Mouse (Mus musculus) lung, embryonic 15.5 days (tissue): ENCODE results near the gene Pdcd7. TPM values are rescaled to one million over a fixed set of nuclear protein-coding genes. Genes with fewer than 3 reads are reported as not detected.
"Not testable (repeated sequence)": the region's sequence is repeated elsewhere in the genome, so short reads cannot be mapped to it uniquely, and the experiment has no call there.

Experiments used
- ATAC-seq: fragments of 200-750 bp; cut with Nextera tagmentation; 2 replicates; pipeline ENCODE4 v1.8.0; 2017; ENCODE audit warnings: moderate number of reproducible peaks, borderline replicate concordance; ENCODE audit not compliant: low FRiP score, low TSS enrichment; ENCODE audit errors: extremely low read depth
- H3K27ac ChIP-seq: fragments of 300-500 bp; sonication (generic); 2 replicates; pipeline ENCODE4 v1.5.1; 2015; ENCODE audit warnings: moderate library complexity, mild to moderate bottlenecking, inconsistent platforms
- H3K27me3 ChIP-seq: fragments of 300-500 bp; sonication (generic); 2 replicates; pipeline ENCODE4 v1.6.1; 2015; ENCODE audit warnings: inconsistent platforms
- H3K36me3 ChIP-seq: fragments of 300-500 bp; sonication (generic); 2 replicates; pipeline ENCODE4 v1.6.1; 2015; ENCODE audit warnings: inconsistent platforms
- H3K4me1 ChIP-seq: fragments of 300-500 bp; sonication (generic); 2 replicates; pipeline ENCODE4 v1.6.1; 2015; ENCODE audit warnings: inconsistent platforms
- H3K4me2 ChIP-seq: fragments of 300-500 bp; sonication (generic); 2 replicates; pipeline ENCODE4 v1.6.1; 2015; ENCODE audit warnings: inconsistent platforms, mild to moderate bottlenecking, moderate library complexity
- H3K4me3 ChIP-seq: fragments of 300-500 bp; sonication (generic); 2 replicates; pipeline ENCODE4 v1.5.1; 2015; ENCODE audit warnings: mild to moderate bottlenecking, inconsistent platforms
- H3K9ac ChIP-seq: fragments of 300-500 bp; sonication (generic); 2 replicates; pipeline ENCODE4 v1.6.1; 2015; ENCODE audit warnings: inconsistent platforms
- H3K9me3 ChIP-seq: fragments of 300-500 bp; sonication (generic); 2 replicates; pipeline ENCODE4 v1.6.1; 2016; ENCODE audit warnings: inconsistent platforms
- WGBS: fragments of 180-500 bp; shearing (Covaris S2); methylation state at CpG from one replicate; pipeline ENCODE4 v1.1.7; 2015; 5-methylcytosine and 5-hydroxymethylcytosine counted together
- polyA plus RNA-seq: library from polyadenylated mRNA; unstranded; fragments of >200 nt; fragmentation: Nextera tagmentation; extraction: Ambion mirVana; gene quantifications from 2 replicates; pipeline ENCODE4 v1.2.1, GENCODE M21; 2015

Gene Pdcd7
- polyA plus RNA-seq, 1 experiment from 2014 or later = 10.6 TPM

DNA sequence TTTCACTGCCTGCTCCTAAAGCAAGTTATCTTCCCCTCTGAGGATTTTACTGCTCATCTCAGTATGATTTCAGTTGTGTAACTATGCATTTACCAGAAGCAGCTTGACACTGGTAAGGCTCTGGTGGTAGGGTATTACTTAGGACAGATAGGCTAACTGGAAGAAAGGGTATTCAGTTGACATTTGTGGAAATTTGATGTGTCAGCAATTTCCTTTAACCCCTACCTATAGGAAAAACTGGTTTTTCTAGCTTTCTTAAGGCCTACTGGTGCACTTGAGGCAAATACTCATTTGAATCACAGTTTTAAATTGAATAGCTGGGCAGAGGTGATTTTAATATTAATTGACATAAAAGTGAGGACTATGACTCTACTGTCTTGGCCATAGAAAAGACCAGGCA is 19.9 kb upstream of the Pdcd7 start:
- H3K27me3 ChIP-seq = no peaks in the 10 kb centered on the region
- H3K9ac ChIP-seq = no peak overlapping the region
- no peak overlapping the region for H3K27ac ChIP-seq
- ATAC-seq = no peak
- no peaks in the 10 kb centered on the region for H3K9me3 ChIP-seq
- H3K4me1 ChIP-seq = no peaks in the 10 kb centered on the region
- peaks cover 70% of the 10 kb centered on the region for H3K36me3 ChIP-seq
- no peak overlapping the region for H3K4me2 ChIP-seq
- no peak overlapping the region for H3K4me3 ChIP-seq

DNA sequence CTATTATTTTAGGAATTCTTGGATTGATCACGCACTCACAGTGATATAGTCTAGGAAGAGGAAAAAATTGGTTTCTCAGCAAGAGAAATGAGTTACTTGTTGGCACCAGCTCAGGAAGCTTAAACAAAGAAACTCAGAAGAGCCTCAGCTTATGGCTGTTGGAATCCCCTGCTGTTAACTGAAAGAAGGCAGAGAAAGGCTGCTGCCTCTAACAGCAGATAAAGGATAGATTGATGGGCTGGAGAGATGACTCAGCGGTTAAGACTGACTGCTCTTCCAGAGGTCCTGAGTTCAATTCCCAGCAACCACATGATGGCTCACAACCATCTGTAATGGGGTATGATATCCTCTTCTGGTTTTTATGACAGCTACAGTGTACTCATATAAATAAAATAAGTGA is 18.5 kb upstream of the Pdcd7 start:
- Histone ChIP-seq H3K4me2 (no peak overlapping the region), H3K9me3 (no peaks in the 10 kb centered on the region), H3K9ac (no peak overlapping the region), H3K4me3 (no peak overlapping the region), H3K4me1 (no peaks in the 10 kb centered on the region), H3K27me3 (no peaks in the 10 kb centered on the region), H3K36me3 (peaks cover 60% of the 10 kb centered on the region), H3K27ac (no peak overlapping the region)
- ATAC-seq = no peak
- WGBS = 89% methylated on average over 2 of the region's 2 CpGs

DNA sequence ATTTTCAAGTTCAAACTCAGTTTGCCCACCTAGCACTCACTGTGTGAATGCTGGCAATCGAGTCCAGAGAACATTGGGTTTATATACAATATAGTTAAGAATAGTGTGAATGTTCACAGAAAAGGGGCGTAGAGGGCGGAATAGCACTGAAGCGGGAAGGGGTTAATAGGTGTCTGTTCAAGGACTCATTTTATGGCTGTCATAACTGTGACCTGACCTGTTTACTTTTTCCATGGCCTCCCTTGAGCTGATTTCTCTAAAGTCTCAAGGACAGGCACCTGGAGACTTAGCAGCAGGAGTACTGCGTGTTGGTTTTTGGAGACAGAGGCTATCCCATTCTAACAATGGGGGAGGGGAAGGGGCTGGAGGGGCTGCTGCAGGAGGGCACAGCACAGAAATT is 11.9 kb upstream of the Pdcd7 start:
- no peak for ATAC-seq
- 77% methylated on average over 5 of the region's 5 CpGs for WGBS
- no peak overlapping the region for H3K4me3 ChIP-seq
- H3K9ac ChIP-seq = no peak overlapping the region
- no peaks in the 10 kb centered on the region for H3K4me1 ChIP-seq
- H3K4me2 ChIP-seq = no peak overlapping the region
- peaks cover 8% of the 10 kb centered on the region; the same call in 1 of the 2 replicates for H3K36me3 ChIP-seq
- no peak overlapping the region for H3K27ac ChIP-seq
- H3K9me3 ChIP-seq = no peaks in the 10 kb centered on the region
- H3K27me3 ChIP-seq = no peaks in the 10 kb centered on the region

DNA sequence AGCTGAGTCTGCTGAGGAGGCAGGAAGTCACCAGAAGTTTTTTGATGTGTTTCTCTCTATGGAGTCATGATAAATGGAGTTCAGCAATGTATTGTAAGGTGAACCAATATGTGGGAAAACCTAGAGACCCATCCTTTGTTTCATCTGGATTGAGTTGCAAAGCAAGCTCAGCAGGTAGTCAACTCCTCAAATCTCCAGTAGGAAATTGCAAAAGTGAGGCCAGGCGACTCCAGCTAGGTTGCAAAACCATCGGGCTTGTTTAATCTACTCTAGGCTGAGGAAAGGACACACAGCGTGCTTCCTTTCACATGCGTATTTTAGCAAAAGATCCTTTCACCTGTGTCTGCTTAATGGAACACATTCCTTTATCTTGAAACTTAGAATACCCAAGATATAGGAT is 6.8 kb upstream of the Pdcd7 start:
- ATAC-seq = no peak
- Histone ChIP-seq H3K9ac (no peak overlapping the region), H3K36me3 (no peaks in the 10 kb centered on the region), H3K27ac (no peak overlapping the region), H3K27me3 (no peaks in the 10 kb centered on the region), H3K4me2 (no peak overlapping the region), H3K4me3 (no peak overlapping the region), H3K4me1 (no peaks in the 10 kb centered on the region), H3K9me3 (no peaks in the 10 kb centered on the region)
- 83% methylated on average over 4 of the region's 4 CpGs for WGBS

DNA sequence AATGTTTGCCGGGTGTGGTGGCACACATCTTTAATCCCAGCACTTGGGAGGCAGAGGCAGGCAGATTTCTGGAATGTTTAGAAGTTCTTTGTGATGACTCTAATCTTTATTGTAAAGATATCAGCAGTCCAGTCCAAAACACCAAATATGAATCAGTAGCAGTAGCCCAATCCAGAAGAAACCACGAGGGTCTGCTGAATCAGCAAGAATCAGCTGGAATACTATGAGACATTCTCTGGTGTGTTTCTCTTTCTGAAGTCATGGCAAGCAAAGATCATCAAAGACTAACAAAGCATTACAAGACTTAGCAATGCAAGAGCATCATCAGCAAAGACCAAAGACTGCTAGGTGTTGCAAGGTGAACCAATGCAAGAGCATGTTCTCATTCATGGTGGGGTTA is 5.5 kb upstream of the Pdcd7 start:
- H3K9ac ChIP-seq = no peak overlapping the region

DNA sequence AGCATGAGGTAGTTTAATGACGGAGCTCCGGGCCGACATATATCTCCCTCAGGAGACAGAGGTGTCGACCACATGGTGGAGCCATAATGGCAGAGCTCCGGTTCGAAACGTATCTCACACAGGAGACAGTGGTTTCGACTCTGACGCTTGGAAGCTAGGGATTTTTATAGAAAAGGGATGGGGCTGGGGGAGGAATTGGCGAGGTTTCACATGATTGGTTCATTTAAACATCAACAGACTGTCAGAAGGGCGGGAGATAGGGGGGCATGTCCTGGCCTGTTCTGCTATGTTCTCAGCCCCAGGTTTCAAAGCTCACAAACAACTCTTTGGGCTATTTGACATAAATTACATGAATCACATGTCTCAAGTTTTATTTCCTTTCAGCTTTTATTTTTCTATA is 465 bp upstream of the Pdcd7 start:
- peak overlapping the region; percentile 98; the same call in 1 of the 2 replicates for H3K9ac ChIP-seq
- H3K27me3 ChIP-seq, H3K9me3 ChIP-seq, H3K36me3 ChIP-seq, ATAC-seq: not testable (repeated sequence)
- WGBS = 62% methylated on average over 11 of the region's 11 CpGs
- H3K4me3 ChIP-seq = peak overlapping the region; percentile 95
- H3K4me2 ChIP-seq = peak overlapping the region; percentile 77
- H3K27ac ChIP-seq = peak overlapping the region; percentile 97
- peaks cover 15% of the 10 kb centered on the region for H3K4me1 ChIP-seq

More for the DNA sequence above, 5.5 kb upstream of the Pdcd7 start:
- Histone ChIP-seq H3K4me2 (no peak overlapping the region), H3K27ac (no peak overlapping the region), H3K27me3 (no peaks in the 10 kb centered on the region), H3K4me1 (no peaks in the 10 kb centered on the region), H3K36me3 (no peaks in the 10 kb centered on the region), H3K9me3 (no peaks in the 10 kb centered on the region), H3K4me3 (no peak overlapping the region)
- no peak for ATAC-seq
- WGBS = 86% methylated on average over 2 of the region's 2 CpGs

DNA sequence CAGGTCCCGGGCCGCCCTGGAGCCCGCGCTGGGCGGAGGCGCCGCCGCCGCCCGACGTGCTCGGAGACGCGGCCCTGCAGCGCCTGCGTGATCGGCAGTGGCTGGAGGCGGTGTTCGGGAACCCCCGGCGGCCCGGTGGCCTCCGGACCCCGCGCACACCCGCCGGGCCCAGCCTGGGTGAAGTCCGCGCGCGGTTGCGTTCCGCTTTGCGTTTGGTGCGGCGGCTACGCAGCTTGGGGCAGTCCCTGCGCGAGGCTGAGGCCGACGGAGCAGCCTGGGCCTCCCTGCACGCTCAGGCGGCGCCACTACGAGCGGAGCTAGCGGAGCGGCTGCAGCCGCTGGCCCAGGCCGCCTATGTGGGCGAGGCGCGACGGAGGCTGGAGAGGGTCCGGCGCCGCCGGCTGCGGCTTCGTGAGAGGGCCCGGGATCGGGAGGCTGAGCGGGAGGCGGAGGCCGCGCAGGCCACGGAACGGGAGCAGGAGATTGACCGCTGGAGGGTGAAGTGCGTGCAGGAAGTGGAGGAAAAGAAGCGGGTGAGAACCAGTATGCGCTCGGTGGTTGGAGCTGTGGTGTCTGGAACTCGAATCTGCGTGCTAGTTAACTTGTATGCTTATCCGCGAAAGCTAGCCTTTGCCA is 690 bp downstream of the Pdcd7 start:
- Histone ChIP-seq H3K9me3 (no peaks in the 10 kb centered on the region), H3K27ac (peak overlapping the region; percentile 97), H3K4me3 (peak overlapping the region; percentile 95), H3K36me3 (no peaks in the 10 kb centered on the region), H3K9ac (peak overlapping the region; percentile 98), H3K4me2 (peak overlapping the region; percentile 77), H3K27me3 (no peaks in the 10 kb centered on the region), H3K4me1 (peaks cover 15% of the 10 kb centered on the region)
- ATAC-seq = peak; percentile 80
- under 1% methylated on average over 72 of the region's 77 CpGs for WGBS

DNA sequence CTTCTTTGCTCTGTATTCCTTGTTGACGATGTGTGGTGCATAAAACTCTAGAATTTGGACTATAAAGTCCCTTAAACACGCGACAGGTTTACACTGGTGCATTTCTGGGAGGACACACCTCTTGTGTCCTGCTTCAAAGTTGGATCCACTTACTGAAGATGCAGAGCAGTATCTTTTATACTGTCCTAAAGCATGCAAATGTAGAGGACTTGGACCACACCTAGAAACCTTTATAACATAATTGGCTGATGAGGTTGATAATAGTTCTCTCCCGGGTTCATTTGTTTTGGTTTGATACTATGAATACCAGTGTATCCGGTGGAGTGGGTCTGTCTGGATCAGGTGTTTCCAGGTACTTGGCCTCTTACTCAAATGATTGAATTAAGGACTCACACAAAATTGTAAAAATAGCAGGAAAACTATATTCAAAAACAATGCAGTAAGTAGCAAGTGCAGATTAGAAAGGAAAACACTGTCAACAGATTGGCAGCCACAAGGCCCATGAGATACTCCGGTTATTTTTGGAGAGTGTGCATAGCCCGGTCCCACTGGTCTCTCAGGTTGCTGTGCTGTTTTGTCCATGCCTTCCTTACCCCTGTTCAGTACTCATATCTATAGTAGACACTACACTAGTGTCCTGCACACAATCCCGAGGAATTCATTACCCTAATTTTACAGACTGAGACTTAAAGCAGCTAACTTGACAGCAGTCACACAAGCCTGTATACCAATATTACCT is 1.4 kb downstream of the Pdcd7 start:
- ATAC-seq = no peak

DNA sequence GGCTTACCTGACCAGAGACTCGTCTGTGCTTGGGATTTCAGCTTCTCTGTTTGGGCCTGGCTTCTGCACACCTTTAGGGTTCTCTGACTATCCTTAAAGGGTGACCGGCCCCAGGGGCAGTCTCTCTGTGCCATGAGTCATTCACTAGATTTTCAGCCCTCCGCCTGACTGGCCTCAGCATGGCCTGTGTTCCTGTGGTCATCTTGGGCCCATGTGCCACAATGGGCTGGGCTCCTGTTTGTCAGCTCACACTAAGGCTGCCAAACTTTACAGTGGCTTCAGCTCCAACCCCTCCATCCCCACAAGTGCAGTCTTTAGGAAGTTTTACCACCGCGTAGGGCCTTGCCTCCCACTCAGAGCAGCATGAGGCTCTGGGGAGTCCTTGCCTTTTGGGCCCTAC is 7.3 kb downstream of the Pdcd7 start:
- Histone ChIP-seq H3K4me2 (no peak overlapping the region), H3K4me1 (peaks cover 1% of the 10 kb centered on the region; the same call in 1 of the 2 replicates), H3K36me3 (peaks cover 29% of the 10 kb centered on the region), H3K4me3 (no peak overlapping the region), H3K27ac (no peak overlapping the region), H3K9me3 (no peaks in the 10 kb centered on the region), H3K27me3 (no peaks in the 10 kb centered on the region), H3K9ac (no peak overlapping the region)
- 81% methylated on average over 5 of the region's 5 CpGs for WGBS
- ATAC-seq = no peak

More for the DNA sequence above, 1.4 kb downstream of the Pdcd7 start:
- 37% methylated on average over 8 of the region's 8 CpGs for WGBS
- no peaks in the 10 kb centered on the region for H3K27me3 ChIP-seq
- peak overlapping the region; percentile 98 for H3K9ac ChIP-seq
- no peaks in the 10 kb centered on the region for H3K9me3 ChIP-seq
- H3K4me2 ChIP-seq = peak overlapping the region; percentile 77
- no peaks in the 10 kb centered on the region for H3K36me3 ChIP-seq
- peak overlapping the region; percentile 97 for H3K27ac ChIP-seq
- H3K4me1 ChIP-seq = peaks cover 15% of the 10 kb centered on the region
- H3K4me3 ChIP-seq = peak overlapping the region; percentile 95

DNA sequence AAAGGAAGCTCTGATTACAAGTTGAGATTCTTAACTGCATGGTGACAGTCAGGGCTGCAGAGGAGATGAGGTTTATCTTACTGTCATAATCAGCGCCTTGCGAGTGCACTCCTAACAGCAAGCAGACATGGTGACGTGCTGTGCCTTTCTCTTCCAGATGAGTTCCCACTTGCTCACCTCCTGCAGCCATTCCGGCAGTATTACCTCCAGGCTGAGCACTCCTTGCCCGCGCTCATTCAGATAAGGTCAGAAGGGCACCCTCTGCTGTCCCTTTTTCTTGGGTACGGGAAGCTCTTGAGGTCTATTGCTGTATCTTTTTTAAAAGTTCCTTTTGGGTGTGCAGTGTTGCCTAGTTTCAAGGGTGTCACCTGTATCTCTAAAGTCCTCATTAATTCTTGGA is 10.7 kb downstream of the Pdcd7 start:
- H3K9me3 ChIP-seq = no peaks in the 10 kb centered on the region
- no peak overlapping the region for H3K9ac ChIP-seq
- no peaks in the 10 kb centered on the region for H3K4me1 ChIP-seq
- peaks cover 55% of the 10 kb centered on the region for H3K36me3 ChIP-seq
- 88% methylated on average over 7 of the region's 7 CpGs for WGBS
- no peaks in the 10 kb centered on the region for H3K27me3 ChIP-seq
- H3K4me3 ChIP-seq = no peak overlapping the region
- H3K4me2 ChIP-seq = no peak overlapping the region
- H3K27ac ChIP-seq = no peak overlapping the region
- no peak for ATAC-seq

DNA sequence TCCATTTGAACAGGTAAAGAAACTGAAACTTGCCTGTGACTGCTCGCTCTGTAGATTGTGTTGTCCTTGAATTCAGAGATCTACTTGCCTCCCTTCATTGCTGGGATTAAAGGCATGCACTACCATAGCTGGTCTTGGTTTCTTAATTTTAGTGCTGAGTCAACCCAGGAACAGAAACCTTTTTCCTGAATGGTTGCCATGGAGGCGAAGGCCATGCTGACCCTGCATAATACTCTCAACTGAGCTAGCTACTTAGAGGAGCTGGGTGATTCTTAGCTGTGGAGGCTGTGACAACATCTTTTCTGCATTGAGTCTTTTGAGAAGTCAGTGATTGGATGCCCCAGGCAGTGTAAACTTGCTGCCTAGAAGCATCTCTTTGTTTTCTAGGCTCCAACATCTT is 11.1 kb downstream of the Pdcd7 start:
- Histone ChIP-seq H3K36me3 (peaks cover 55% of the 10 kb centered on the region), H3K4me3 (no peak overlapping the region), H3K9ac (no peak overlapping the region), H3K4me2 (no peak overlapping the region), H3K9me3 (no peaks in the 10 kb centered on the region), H3K4me1 (no peaks in the 10 kb centered on the region), H3K27me3 (no peaks in the 10 kb centered on the region), H3K27ac (no peak overlapping the region)
- 94% methylated on average over 2 of the region's 2 CpGs for WGBS
- no peak for ATAC-seq

DNA sequence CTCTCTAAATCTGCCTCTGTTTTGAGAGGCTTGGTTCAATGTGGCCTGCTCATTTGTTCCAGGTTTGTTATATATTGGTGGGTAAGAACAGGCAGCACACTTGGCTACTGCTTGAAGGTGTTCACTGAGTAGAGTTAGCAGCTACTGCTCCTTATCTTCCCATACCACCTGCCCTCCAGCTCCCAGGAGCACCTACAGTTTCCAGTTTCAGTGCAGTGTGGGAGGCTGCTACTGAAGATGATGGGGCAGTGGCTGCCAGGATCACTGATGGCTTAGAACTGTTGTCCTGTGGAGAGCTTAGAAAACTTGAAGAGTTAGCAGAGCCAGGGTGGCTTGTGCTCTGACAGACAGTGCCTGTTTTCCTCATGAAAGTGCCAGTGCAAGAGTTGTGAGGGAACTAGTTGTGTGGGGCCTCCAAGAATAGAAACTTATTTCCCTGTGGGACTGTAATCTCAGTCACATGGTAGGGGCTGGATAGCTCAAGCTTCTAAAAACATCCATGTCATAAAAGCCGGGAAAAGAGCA is 13.1 kb downstream of the Pdcd7 start:
- Histone ChIP-seq H3K9me3 (no peaks in the 10 kb centered on the region), H3K4me1 (no peaks in the 10 kb centered on the region), H3K4me3 (no peak overlapping the region), H3K36me3 (peaks cover 58% of the 10 kb centered on the region), H3K27ac (no peak overlapping the region), H3K4me2 (no peak overlapping the region), H3K27me3 (no peaks in the 10 kb centered on the region), H3K9ac (no peak overlapping the region)
- 67% methylated on average over 1 of the region's 1 CpGs for WGBS
- no peak for ATAC-seq
